Mouse (Mus musculus): Measurements from ENCODE around the gene Kif5a. TPM values are rescaled to one million over a fixed set of nuclear protein-coding genes. Genes with fewer than 3 reads are reported as not detected.

Gene Kif5a
- polyA plus RNA-seq (2012; rRNA removed) = 36.0 and 44.4 TPM in 2 replicates

DNA sequence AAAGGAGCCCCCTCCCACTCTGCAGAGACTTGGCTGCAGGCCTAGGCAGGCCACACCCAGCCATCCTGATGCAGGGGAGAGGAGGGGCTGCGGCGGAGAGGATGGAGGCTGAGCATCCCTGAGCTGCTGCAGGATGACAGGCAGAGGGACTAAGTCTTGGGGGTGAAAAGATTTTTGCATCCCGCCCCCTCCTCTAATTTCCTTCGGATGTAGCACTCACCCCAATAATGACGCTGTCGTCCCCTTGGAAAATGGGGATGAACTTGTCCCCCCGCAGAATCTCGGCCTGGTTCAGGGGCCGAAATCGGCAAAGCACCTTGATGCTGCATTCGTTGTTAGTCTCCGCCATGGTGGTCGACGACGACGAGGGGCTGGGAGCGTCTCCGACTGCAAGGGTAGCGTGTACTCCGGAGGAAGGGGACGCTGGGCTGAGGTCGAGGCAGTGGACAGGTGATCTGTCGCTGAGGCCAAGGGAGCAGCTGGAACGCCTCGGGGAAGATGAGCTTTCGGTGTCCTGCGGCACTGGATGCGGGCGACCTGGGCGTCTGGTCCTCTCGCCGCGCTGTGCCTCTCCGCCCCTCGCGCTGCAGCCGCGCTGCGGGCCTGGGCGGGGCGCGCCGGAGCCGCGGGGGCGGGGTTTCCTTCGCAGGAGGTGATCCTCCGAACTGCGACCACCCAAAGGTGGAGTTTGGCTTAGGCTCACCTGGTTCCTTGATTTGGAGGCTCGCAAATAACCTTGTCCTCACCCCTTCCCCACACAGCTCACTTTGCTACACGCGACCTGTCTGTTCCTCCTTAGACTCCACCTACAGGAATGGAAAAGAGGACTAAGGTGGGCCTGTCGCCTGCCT lies at the start of gene Kif5a:
Gene Kif5a (minus strand): TSS at position 801 of the 851 bp plus-strand sequence.

DNA sequence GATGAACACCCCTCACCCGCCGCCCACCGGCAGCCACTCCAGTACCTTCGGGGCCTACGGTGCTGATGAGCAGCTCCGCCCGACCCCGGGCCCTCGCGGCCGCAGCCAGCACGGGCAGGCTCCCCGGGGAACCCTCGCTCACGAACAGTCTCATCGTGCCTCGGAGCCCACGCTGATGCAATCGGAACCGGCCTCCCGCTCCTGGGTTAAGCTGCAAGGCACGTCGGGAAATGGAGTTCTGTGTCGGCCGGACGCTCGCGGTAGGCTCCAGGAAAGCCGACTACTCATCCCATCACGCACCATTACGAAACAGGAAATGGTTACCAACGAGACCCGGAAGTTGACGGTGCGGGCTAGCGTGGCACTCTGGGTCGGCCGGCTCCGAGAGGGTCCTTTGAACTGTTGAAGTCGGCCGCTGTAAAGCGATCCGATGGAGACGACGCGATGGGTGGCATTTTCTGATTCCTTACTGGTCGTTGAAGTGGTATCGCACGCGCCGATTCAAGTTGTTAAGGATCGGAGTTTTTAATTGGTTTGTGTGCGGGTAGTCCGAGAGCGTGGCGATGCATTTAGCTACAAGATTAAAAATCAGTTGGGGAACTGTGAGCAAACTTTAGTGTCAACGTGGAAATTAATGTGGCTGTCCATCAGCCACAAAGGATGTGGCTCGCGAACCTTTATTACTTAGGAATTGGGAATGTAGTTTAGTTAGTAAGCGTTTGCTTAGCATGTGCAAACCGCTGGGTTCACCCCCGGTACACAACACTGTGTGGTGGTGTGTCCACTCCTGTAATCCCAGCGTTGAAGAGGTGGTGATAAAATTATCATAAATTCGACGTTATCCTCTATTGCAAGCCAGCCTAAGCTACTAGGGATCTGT lies 48.6 kb upstream of the Kif5a start, which contains the start of gene Mars:
Gene Mars (minus strand): TSS at position 311 of the 880 bp plus-strand sequence.

DNA sequence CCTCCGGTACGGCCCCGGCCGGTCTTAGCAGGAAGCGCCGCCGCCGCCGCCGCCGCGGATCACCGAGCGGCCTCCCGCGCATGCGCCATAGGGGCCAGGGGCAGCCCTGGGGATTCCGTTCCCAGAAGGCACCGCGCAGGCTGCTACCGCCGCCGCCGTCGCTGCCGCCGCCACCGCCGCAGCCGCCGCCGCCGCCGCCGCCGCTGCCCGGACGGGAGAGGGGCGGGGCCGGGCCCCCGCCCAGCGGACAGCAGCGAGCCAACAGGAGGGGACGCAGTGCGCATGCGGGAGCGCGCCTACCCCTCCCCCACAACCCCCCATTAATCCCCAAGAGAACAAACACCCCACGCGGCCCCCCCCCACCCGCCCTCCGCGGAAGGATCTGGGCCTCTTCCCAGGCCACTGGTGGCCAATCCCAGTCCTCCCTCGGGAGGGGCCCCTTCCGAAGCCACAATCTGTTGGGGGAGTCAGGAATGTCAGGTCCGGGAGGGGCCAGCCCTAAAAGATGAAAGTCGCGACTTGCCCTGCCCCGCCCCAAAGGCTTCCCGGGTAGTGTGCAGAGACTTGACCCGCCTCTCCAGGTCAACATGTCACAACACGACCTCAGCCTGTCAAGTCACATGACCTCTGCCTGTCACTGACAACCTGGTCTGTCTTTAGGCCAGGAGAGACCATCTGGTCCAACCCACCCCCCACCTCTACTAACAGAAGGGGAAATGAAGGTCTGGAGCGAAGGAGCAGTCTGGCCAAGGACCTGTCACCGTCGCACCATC lies 25.8 kb upstream of the Kif5a start, which contains the start of gene Mbd6:
Gene Mbd6 (minus strand): TSS at position 219 of the 773 bp plus-strand sequence.

DNA sequence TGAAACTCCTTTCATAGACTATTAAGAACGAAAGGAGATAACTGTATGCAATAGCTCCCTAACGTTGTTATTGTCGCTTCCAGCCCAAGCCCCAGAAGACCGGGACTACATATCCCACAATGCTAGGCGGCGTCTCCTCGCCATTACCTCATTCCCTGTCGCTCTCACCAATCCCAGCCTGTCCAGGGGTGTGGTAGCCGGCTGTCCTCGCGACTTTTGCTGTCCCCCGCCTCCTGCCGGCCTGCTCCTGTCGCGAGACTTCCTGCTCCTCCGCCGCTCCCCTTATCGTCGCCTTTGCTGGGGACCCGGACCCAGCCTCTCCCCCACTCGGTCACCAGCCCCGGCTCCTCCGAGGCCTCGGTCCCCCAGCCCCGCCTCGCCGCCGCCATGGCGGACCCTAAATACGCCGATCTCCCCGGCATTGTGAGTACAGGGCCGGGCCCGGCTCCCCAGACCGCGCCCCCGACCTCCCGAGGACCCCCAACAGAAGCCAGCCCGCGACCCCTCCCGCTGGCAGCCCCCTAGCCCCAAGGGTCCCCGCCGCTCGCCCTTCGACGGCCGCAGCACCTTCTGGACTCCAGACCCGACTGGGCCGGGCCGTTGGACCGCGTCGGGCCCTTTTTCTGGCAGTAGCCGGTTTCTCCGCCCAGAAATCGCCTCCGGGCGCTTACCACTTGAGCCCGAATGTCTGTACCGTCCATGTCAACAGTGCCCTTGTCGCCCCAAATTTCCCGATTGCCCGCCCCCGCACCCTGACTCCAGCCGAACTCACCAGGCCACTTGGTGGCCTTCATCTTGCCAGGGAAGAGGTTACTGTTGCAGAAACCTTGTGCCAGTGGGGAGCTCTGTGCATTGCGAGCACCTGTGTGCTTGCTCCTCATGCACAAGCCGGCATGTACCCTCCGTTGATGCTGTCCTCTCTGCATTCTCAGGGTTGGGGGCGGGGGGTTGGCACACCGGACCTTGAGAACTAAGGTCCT lies 3.3 kb upstream of the Kif5a start, which contains the start of gene Dctn2:
Gene Dctn2 (plus strand): TSS at position 257 of the 980 bp plus-strand sequence.

DNA sequence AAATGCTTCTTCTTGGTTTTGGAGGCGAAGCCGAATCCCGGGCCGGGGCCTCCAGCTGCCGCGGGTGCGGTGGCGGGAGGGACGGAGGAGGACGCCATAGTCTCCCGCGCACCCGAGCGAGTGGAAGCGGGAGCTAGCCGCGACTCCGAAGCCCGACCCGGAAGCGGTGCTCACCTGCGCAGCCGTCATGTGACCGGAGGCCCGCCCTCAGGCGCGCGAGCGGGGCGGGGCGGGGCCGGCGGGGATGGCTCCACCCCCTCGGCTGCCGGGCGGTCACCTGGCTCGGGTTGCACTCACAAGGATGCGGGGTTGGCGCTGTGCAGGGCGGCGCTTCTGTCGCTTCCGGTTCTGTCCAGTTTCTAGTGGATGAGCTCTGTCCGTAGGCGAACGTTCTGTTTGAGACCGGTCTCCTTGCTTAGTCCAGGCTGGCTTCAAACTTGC lies 51.7 kb downstream of the Kif5a start, which contains the start of gene Pip4k2c:
Gene Pip4k2c (minus strand): TSS at position 172 of the 441 bp plus-strand sequence.

DNA sequence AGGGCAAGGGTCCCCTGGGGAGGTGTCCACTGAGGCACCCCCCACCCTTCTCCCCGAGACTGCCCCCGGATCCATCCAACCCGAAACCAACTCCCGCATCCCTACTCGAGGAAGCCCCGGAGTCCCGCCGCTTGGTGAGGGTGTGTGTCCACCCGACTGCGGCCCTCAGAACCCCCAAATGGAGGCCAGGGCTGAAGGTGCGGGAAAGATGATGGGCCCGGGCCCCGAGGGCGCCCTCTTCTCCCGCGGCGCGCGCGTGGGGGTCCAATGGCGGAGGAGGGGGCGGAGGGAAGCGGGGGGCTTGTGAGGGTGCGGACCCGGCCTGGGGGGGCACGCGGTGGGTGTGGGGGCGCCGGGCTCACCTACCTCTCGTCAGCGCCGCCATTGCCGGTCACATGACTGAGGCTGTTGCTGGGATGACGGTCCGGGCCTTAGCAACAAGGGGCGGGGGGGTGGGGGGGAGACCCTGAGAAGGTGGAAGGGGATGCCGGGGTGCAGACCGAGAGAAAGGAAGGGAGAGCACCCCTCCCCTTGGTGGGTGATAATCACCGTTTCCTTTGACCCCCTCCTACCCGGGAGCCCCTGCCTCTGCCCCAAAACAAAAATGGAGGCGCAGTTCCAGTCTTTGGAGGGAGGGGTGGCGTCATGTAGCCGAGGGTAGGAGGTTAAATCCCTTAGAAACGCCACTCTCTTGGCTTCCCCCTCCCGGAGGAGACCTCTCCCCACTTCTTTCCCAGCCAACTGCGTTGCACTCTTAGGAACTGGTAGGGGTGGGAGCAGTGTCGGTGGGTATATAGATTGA lies 67.6 kb downstream of the Kif5a start, which contains the start of gene Dtx3:
Gene Dtx3 (minus strand): TSS at position 401 of the 802 bp plus-strand sequence.

DNA sequence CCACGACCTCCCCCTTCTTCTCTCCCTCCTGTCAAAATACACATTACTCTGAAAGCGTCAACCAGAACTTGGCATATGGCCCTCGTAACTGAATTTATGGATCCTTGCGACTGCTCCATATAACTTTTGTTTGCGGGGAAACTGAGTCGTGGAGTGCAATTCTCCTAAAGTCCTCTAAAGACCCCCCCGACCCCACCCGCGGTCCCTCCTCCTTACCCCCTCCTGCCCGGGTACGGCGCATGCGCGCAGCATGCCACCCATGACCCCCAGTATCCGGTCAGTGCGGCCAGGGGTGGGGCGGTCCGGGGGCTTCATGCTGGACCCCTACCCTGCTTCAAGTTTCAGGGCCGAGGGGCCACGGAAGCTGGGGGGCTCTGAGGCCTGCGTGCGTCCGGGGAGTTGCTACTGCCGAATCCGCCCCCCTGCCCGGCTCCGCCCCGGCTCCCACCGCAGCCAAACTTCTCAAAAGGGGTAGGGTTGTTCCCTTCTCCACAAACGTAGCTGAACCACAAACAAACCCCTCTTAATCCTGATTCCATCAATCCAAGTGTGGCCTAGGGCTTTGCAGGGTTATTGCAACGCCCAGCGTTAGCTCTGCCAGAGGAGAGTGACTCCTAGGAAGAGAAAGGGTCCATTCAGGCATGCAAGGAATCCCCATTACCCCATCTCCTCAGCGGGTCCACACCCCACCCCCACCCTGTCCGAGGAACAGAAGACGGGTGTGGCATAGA lies 73.3 kb downstream of the Kif5a start, which contains the start of gene Arhgef25:
Gene Arhgef25 (minus strand): TSS at position 433 of the 731 bp plus-strand sequence.

DNA sequence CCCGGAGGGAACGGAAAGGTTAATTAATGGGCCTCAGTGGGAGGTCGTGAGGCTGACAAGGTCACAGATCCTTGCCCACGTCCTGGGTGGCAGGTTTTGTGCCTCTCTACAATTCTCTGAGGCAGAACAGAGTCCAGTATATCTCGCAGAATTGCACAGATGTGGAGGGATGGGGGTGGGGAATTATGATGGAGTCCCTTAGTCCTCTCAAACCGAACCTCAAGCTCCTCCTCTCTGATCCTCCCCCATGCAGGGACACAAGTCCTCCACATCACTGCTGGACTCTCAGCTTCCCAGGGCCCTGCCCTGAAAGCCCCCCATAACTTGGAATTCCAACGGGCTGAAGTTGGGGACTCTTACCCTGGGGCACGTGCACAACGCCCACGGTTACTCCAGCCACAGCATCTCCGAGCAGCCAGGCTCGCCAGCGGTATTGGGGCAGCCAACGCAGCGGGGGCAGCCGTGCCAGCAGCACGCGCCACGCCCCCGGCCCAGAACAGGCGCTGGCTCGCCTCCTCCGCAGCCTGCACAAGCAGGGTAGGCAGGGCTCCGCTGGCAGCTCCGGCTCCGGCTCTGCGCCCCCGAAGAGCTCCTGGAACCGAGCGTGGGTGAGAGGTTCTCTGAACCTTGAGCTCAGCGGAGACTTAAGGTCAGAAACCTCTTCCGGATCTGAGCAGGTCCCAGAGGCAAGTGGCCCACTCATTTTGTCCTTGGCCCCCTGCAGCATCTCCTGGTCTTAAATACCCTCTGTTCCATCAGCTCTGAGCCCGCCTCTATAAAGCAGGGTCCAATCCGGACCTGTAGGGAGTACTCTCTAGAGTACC lies 83.1 kb downstream of the Kif5a start, which contains the start of gene Slc26a10:
Gene Slc26a10 (minus strand): TSS at position 775 of the 824 bp plus-strand sequence.

Other genes with a start within 250 kb of the Kif5a start
- gene Tsfm, start 232.5 kb downstream of the Kif5a start, polyA plus RNA-seq (2012; rRNA removed) = 50.4 and 63.2 TPM in 2 replicates
- gene Mettl1, start 221.9 kb downstream of the Kif5a start, polyA plus RNA-seq (2012; rRNA removed) = 34.0 and 37.1 TPM in 2 replicates
- gene Eef1akmt3, start 221.8 kb downstream of the Kif5a start, polyA plus RNA-seq (2012; rRNA removed) = 0.25 and 0.45 TPM in 2 replicates
- gene Cyp27b1, start 215.1 kb downstream of the Kif5a start, polyA plus RNA-seq (2012; rRNA removed) = 0.24 and 0.43 TPM in 2 replicates
- gene March9, start 203.2 kb downstream of the Kif5a start, polyA plus RNA-seq (2012; rRNA removed) = 10.7 and 11.8 TPM in 2 replicates
- gene Cdk4, start 199.8 kb downstream of the Kif5a start, polyA plus RNA-seq (2012; rRNA removed) = 1,762 and 2,065 TPM in 2 replicates
- gene Tspan31, start 193.1 kb downstream of the Kif5a start, polyA plus RNA-seq (2012; rRNA removed) = 83.8 and 112 TPM in 2 replicates
- gene Agap2, start 188.1 kb downstream of the Kif5a start, polyA plus RNA-seq (2012; rRNA removed) = 11.3 and 13.4 TPM in 2 replicates
- gene Os9, start 142.2 kb downstream of the Kif5a start, polyA plus RNA-seq (2012; rRNA removed) = 53.8 and 114 TPM in 2 replicates
- 8.4 and 8.8 TPM in 2 replicates for gene B4galnt1, start 98.1 kb downstream of the Kif5a start, polyA plus RNA-seq (2012; rRNA removed)
- gene Slc26a10, start 82.7 kb downstream of the Kif5a start, polyA plus RNA-seq (2012; rRNA removed) = 2.6 and 4.2 TPM in 2 replicates
- gene Arhgef25, start 73.3 kb downstream of the Kif5a start, polyA plus RNA-seq (2012; rRNA removed) = 107 and 115 TPM in 2 replicates
- 237 and 284 TPM in 2 replicates for gene Dtx3, start 67.6 kb downstream of the Kif5a start, polyA plus RNA-seq (2012; rRNA removed)
- gene Pip4k2c, start 51.8 kb downstream of the Kif5a start, polyA plus RNA-seq (2012; rRNA removed) = 18.0 and 21.0 TPM in 2 replicates
- gene Dctn2, start 3.0 kb upstream of the Kif5a start, polyA plus RNA-seq (2012; rRNA removed) = 190 and 214 TPM in 2 replicates
- gene Mbd6, start 25.7 kb upstream of the Kif5a start, polyA plus RNA-seq (2012; rRNA removed) = 46.5 and 56.0 TPM in 2 replicates
- gene Mars, start 48.4 kb upstream of the Kif5a start, polyA plus RNA-seq (2012; rRNA removed) = 90.4 and 101 TPM in 2 replicates
- 2.0 and 2.3 TPM in 2 replicates for gene Arhgap9, start 58.6 kb upstream of the Kif5a start, polyA plus RNA-seq (2012; rRNA removed)
- 26.1 and 42.2 TPM in 2 replicates for gene Gli1, start 78.6 kb upstream of the Kif5a start, polyA plus RNA-seq (2012; rRNA removed)
- gene Inhbe, start 91.1 kb upstream of the Kif5a start, polyA plus RNA-seq (2012; rRNA removed) = 0.01 TPM in 1 of 2 replicates, not detected in the other
- 0.05 and 0.09 TPM in 2 replicates for gene Inhbc, start 107.1 kb upstream of the Kif5a start, polyA plus RNA-seq (2012; rRNA removed)
- 33.5 and 48.3 TPM in 2 replicates for gene R3hdm2, start 117.0 kb upstream of the Kif5a start, polyA plus RNA-seq (2012; rRNA removed)
- 7.8 and 12.2 TPM in 2 replicates for gene Stac3, start 238.3 kb upstream of the Kif5a start, polyA plus RNA-seq (2012; rRNA removed)

Measured in central nervous system, embryonic 11.5 days (tissue).